ENCODE assay signal across 8 mouse cellular contexts in genomic region chr7:16314221-16314775, GRCm38 (mm10). TPM values are rescaled to one million over a fixed set of nuclear protein-coding genes. Genes with fewer than 3 reads are reported as not detected.
DNase-seq lines count a peak whose midpoint lies in the region; ATAC-seq and TF ChIP-seq lines count a peak whose summit lies in the region.

No protein-coding gene starts in this region.

- H3K4me1 ChIP-seq in ES-Bruce4 (ENCODE audit: control insufficient read depth, insufficient read depth, low read length): no peaks in the 10 kb centered on the region
- peaks cover 51% of the 10 kb centered on the region for H3K4me1 ChIP-seq in forebrain, embryonic 13.5 days
- H3K4me1 ChIP-seq in liver, embryonic 14.5 days (replicated peaks; ENCODE audit: control insufficient read depth in 2 of 2, insufficient read depth in 2 of 2, low read length in 1 of 2): peaks cover 34 to 37% of the 10 kb centered on the region in 2 experiments

- ATAC-seq in forebrain, embryonic 13.5 days: no peak
- peak; percentile 10 for ATAC-seq in liver, embryonic 14.5 days (ENCODE audit: insufficient read depth)

- no peak for TF ChIP-seq POLR2A in ES-Bruce4 (IDR thresholded peaks at IDR 0.05; ENCODE audit: insufficient read depth, low read length)

- H3K9ac ChIP-seq in ES-Bruce4 (ENCODE audit: low read depth, poor library complexity, severe bottlenecking): peak overlapping the region; percentile 62
- H3K9ac ChIP-seq in forebrain, embryonic 13.5 days: peak overlapping the region; percentile 86
- peak overlapping the region; percentile 98 for H3K9ac ChIP-seq in liver, embryonic 14.5 days (replicated peaks)

- no peak for TF ChIP-seq CTCF in ES-Bruce4 (IDR thresholded peaks at IDR 0.05; ENCODE audit: low read depth, low read length)
- TF ChIP-seq CTCF in liver, embryonic 14.5 days (IDR thresholded peaks at IDR 0.05; ENCODE audit: low read depth): no peak

- H3K36me3 ChIP-seq in ES-Bruce4 (ENCODE audit: control insufficient read depth, insufficient read depth, low read length, poor library complexity, severe bottlenecking): peaks cover 26% of the 10 kb centered on the region
- H3K36me3 ChIP-seq in forebrain, embryonic 13.5 days (ENCODE audit: poor library complexity, severe bottlenecking): 0 out of 2 replicates have a peak, but pooled peaks cover 8% of the 10 kb centered on the region
- H3K36me3 ChIP-seq in liver, embryonic 14.5 days (replicated peaks; ENCODE audit: control insufficient read depth, insufficient read depth, low read depth): no peaks in the 10 kb centered on the region; the same call in 1 of the 2 replicates

- H3K27ac ChIP-seq in ES-Bruce4 (ENCODE audit: insufficient read depth, low read length): peak overlapping the region; percentile 2
- H3K27ac ChIP-seq in forebrain, embryonic 13.5 days: peak overlapping the region; percentile 87
- peak overlapping the region; percentile 48 for H3K27ac ChIP-seq in liver, embryonic 14.5 days

- no peaks in the 10 kb centered on the region for H3K27me3 ChIP-seq in ES-Bruce4 (ENCODE audit: control insufficient read depth, insufficient read depth, low read length, poor library complexity, severe bottlenecking)
- peaks cover 23% of the 10 kb centered on the region for H3K27me3 ChIP-seq in forebrain, embryonic 13.5 days
- peaks cover 10% of the 10 kb centered on the region for H3K27me3 ChIP-seq in liver, embryonic 14.5 days (ENCODE audit: control insufficient read depth, insufficient read depth, low read length)

- peak overlapping the region; percentile 54 for H3K4me3 ChIP-seq in ES-Bruce4 (ENCODE audit: low read depth, low read length)
- H3K4me3 ChIP-seq in forebrain, embryonic 13.5 days: peak overlapping the region; percentile 70
- H3K4me3 ChIP-seq in liver, embryonic 14.5 days (ENCODE audit: insufficient read depth in 1 of 2, low read depth in 2 of 2, low read length in 2 of 2): peak overlapping the region; percentile 54 to 92

- H3K9me3 ChIP-seq in ES-Bruce4 (replicated peaks; ENCODE audit: control insufficient read depth, insufficient read depth, low read length, poor library complexity, severe bottlenecking): no peaks in the 10 kb centered on the region
- H3K9me3 ChIP-seq in forebrain, embryonic 13.5 days (replicated peaks): no peaks in the 10 kb centered on the region
- H3K9me3 ChIP-seq in liver, embryonic 14.5 days (ENCODE audit: control insufficient read depth, low read length): no peaks in the 10 kb centered on the region

- H3K4me2 ChIP-seq in forebrain, embryonic 13.5 days: peak overlapping the region; percentile 97
- peak overlapping the region; percentile 99 for H3K4me2 ChIP-seq in liver, embryonic 14.5 days (ENCODE audit: low read depth)

- 7% methylated on average over 13 of the region's 13 CpGs for WGBS in forebrain, embryonic 13.5 days
- 22% methylated on average over 13 of the region's 13 CpGs for WGBS in liver, embryonic 14.5 days (ENCODE audit: insufficient replicate concordance)

- TF ChIP-seq EP300 in ES-Bruce4 (IDR thresholded peaks at IDR 0.05; ENCODE audit: insufficient read depth, low read depth, low read length): no peak
- TF ChIP-seq EP300 in liver, embryonic 14.5 days (IDR thresholded peaks at IDR 0.05; ENCODE audit: low read depth): no peak

- DNase-seq in heart, adult 8-10 months (ENCODE audit: low spot score): peak; percentile 15
- no peak for DNase-seq in heart, adult 18-20 months
- no peak for DNase-seq in liver, embryonic 14.5 days (ENCODE audit: low read depth in 3 of 3, low spot score in 3 of 3)
- no peak for DNase-seq in adipocyte (ENCODE audit: low spot score)
- DNase-seq in urinary bladder, postnatal 25 days (ENCODE audit: low spot score): no peak
- DNase-seq in spleen, adult 18-20 months: no peak

RNA-seq across cellular contexts. Expression of gene Bbc3, which starts 6.1 kb away (rescaled TPM):
- total RNA-seq in heart, adult 8-10 months (2022): 1 to 10 TPM; 2.8 to 5.1 (median 4.4) TPM
- 1 to 10 TPM; 3.8 to 5.6 TPM for total RNA-seq in heart, adult 18-20 months (2021)
- polyA plus RNA-seq in ES-Bruce4 (2011; ENCODE audit: insufficient read depth, insufficient read length, low read depth, missing spikeins): 38.5 and 38.7 TPM in 2 replicates
- 10.0 and 12.2 TPM in 2 replicates for polyA plus RNA-seq in forebrain, embryonic 13.5 days (2015; fragmentation: Nextera tagmentation; extraction: Ambion mirVana)
- polyA plus RNA-seq in liver, embryonic 14.5 days (2012; rRNA removed): 3.2 and 3.8 TPM in 2 replicates
- 2.0 and 3.3 TPM in 2 replicates for polyA plus RNA-seq in liver, embryonic 14.5 days (2014; fragmentation: Nextera tagmentation; extraction: Ambion mirVana)

RNA-seq across cellular contexts. Expression of gene Ccdc9, which starts 27.7 kb away (rescaled TPM):
- 10 to 100 TPM; 33.2 to 48.1 (median 38.1) TPM for total RNA-seq in heart, adult 8-10 months (2022)
- total RNA-seq in heart, adult 18-20 months (2021): 10 to 100 TPM; 26.3 to 29.6 TPM
- polyA plus RNA-seq in ES-Bruce4 (2011; ENCODE audit: insufficient read depth, insufficient read length, low read depth, missing spikeins): 86.6 and 104 TPM in 2 replicates
- polyA plus RNA-seq in forebrain, embryonic 13.5 days (2015; fragmentation: Nextera tagmentation; extraction: Ambion mirVana): 25.2 and 32.2 TPM in 2 replicates
- polyA plus RNA-seq in liver, embryonic 14.5 days (2012; rRNA removed): 15.9 and 24.7 TPM in 2 replicates
- polyA plus RNA-seq in liver, embryonic 14.5 days (2014; fragmentation: Nextera tagmentation; extraction: Ambion mirVana): 4.2 and 7.6 TPM in 2 replicates

RNA-seq across cellular contexts. Expression of gene Inafm1, which starts 40.9 kb away (rescaled TPM):
- total RNA-seq in heart, adult 8-10 months (2022): 10 to 100 TPM; 12.3 to 18.1 (median 14.4) TPM
- total RNA-seq in heart, adult 18-20 months (2021): 10 to 100 TPM; 15.3 to 16.2 TPM
- 3.3 and 4.6 TPM in 2 replicates for polyA plus RNA-seq in ES-Bruce4 (2011; ENCODE audit: insufficient read depth, insufficient read length, low read depth, missing spikeins)
- polyA plus RNA-seq in forebrain, embryonic 13.5 days (2015; fragmentation: Nextera tagmentation; extraction: Ambion mirVana): 14.0 and 15.5 TPM in 2 replicates
- 7.9 and 8.3 TPM in 2 replicates for polyA plus RNA-seq in liver, embryonic 14.5 days (2012; rRNA removed)
- polyA plus RNA-seq in liver, embryonic 14.5 days (2014; fragmentation: Nextera tagmentation; extraction: Ambion mirVana): 3.5 and 4.0 TPM in 2 replicates

RNA-seq across cellular contexts. Expression of gene C5ar1, which starts 55.0 kb away (rescaled TPM):
- total RNA-seq in heart, adult 8-10 months (2022): 1 to 10 TPM; 4.1 to 5.5 (median 5.1) TPM
- 1 to 10 TPM; 4.4 to 7.5 TPM for total RNA-seq in heart, adult 18-20 months (2021)
- polyA plus RNA-seq in ES-Bruce4 (2011; ENCODE audit: insufficient read depth, insufficient read length, low read depth, missing spikeins): not detected in 2 replicates
- polyA plus RNA-seq in forebrain, embryonic 13.5 days (2015; fragmentation: Nextera tagmentation; extraction: Ambion mirVana): 0.57 and 1.2 TPM in 2 replicates
- 0.95 and 1.1 TPM in 2 replicates for polyA plus RNA-seq in liver, embryonic 14.5 days (2012; rRNA removed)
- polyA plus RNA-seq in liver, embryonic 14.5 days (2014; fragmentation: Nextera tagmentation; extraction: Ambion mirVana): 1.1 and 1.9 TPM in 2 replicates

Comparison
In these comparisons a context has a peak if more than half of its experiments do, and no peak if none do; other contexts are left out.
1. H3K27ac ChIP-seq: peak in every context shown above with its lines; median percentile 87 in forebrain, embryonic 13.5 days; 48 in liver, embryonic 14.5 days; 2 in ES-Bruce4.